Mouse (Mus musculus): ENCODE measurements around the gene Pdcd5.

The Pdcd5 gene

GRCm38 (mm10) chr7:35647101-35647698, at the start of gene Pdcd5:
Gene Pdcd5, minus strand, starts transcription at chr7:35647521.
- peak; percentile 99 for DNase-seq

DNA sequence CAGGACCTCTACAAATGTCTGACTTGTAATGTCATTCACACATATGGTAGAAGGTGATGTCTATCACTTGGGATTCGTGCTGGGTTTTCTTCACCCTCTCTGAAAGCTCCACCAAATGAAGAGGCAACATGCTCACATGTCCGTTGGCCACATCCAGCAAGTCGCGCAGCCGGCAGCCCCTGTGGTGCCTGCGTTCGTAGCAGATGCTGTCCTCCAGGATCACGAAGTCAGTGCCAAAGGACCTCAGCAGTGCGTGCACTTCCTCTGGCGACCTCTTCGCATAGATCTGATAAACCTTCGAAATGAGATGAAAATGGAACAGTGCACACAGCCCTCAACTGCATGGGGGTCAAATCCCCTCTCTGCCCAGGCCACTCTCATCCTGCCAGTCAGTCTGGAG, 45.3 kb upstream of the Pdcd5 start:
- no peak for DNase-seq

DNA sequence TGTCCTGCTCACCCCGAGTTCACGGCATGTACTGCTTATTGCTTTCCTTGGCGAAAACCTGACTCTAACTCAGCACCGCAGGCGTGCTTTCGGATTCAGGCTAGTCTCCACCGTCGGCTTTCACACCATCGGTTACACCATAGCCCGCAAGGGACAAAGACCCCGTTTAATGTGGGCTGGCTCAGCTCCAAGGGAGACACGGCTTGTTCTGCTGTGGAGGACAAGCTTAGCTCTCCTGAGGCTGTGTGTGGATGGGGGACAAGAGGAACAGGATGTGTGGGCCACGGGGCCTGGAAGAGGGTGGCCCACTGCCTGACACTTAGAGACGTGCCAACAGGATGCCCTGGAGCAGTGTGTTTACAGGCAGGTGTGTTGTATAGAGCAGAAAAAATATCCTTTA, 44.8 kb upstream of the Pdcd5 start:
- no peak for DNase-seq

GRCm38 (mm10) chr7:35688781-35689349, 41.5 kb upstream of the Pdcd5 start:
- DNase-seq = no peak

DNA sequence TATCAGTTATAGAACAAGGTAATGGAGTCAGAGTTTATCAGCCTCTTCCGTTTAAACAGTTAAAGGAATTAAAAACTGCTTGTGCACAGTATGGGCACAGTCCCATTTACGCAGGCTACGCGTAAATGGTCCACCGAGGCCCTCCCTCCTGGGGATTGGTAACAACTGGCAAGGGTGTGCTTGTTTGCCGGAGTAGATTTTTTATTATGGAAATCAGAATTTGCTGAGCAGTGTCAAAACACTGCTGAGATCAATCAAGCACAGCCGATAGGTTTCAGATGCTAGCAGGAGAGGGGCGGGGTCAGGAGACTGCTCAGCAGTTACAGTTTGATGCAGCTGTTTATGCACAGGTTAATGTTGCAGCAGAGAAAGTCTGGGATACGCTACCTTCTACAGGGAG, 41.0 kb upstream of the Pdcd5 start:
- no peak for DNase-seq

DNA sequence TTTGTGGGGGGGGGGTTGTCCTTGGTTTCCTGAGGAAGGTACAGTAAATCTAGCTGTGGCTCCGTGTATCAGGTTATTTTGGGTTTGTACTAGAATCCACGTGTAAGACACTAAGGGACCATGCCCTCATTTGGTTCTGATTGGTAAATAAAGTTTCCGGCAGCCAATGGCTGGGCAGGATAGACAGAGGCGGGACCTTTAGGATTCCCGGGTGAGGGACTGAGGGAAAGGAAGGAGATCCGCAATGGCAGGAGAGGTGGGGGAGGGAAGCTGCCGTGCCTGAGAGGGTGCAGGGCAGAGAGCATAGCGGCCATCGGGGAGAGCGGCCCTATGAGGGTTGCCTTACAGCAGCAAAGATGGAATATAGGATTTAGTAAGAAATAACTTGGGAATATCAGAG, 39.9 kb upstream of the Pdcd5 start:
- peak; percentile 98 for DNase-seq

- peak; percentile 93 for DNase-seq
These were observed 39.4 kb upstream of the Pdcd5 start for GRCm38 (mm10) chr7:35686756-35687155.

- DNase-seq = no peak
These were observed 38.9 kb upstream of the Pdcd5 start for GRCm38 (mm10) chr7:35686216-35686615.

GRCm38 (mm10) chr7:35683409-35684122, 36.2 kb upstream of the Pdcd5 start:
- DNase-seq = no peak

- no peak for DNase-seq
These were observed 34.2 kb upstream of the Pdcd5 start for GRCm38 (mm10) chr7:35681559-35681958.

- no peak for DNase-seq
These were observed 31.7 kb upstream of the Pdcd5 start for GRCm38 (mm10) chr7:35678976-35679375.

- no peak for DNase-seq
These were observed 21.0 kb upstream of the Pdcd5 start for GRCm38 (mm10) chr7:35668066-35669041.

GRCm38 (mm10) chr7:35663790-35664376, 16.6 kb upstream of the Pdcd5 start:
- DNase-seq = no peak

DNA sequence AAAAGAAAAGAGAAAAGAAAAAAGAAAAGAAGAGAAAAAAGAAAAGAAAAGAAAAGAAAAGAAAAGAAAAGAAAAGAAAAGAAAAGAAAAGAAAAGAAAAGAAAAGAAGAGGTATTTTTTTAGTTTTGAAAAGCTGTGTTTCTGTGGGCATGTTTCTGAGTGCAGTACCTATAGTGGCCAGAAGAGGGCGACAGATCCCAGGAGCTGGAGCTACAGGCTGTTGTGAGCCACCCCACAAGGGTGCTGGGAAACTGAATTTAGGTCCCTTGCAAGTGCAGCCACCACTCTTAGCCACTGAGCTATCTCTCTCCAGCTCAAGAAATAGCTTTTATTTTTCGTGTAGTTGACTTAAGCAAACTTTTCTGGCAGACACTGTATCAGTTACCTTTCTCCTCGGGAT, 11.9 kb upstream of the Pdcd5 start:
- DNase-seq = no peak

DNA sequence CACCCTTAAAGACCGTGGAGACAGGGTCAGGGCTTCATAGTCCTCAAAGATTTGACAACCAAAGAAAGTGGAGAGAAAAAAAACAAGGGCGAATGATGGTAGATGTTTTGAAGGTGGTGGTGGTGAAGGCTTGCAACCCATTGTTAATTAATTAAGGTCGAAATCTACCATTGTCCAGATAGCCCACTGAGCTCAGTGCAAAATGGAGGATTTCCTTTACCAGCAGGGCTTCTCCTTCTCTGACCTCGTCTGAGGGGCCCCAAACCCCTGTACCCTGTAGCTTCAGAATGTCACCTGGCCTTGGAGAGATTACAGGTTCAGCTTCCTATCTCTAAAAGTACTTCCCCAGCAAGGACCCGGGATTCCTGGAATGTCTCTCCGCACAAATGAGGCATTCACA, 10.5 kb upstream of the Pdcd5 start:
- no peak for DNase-seq

DNA sequence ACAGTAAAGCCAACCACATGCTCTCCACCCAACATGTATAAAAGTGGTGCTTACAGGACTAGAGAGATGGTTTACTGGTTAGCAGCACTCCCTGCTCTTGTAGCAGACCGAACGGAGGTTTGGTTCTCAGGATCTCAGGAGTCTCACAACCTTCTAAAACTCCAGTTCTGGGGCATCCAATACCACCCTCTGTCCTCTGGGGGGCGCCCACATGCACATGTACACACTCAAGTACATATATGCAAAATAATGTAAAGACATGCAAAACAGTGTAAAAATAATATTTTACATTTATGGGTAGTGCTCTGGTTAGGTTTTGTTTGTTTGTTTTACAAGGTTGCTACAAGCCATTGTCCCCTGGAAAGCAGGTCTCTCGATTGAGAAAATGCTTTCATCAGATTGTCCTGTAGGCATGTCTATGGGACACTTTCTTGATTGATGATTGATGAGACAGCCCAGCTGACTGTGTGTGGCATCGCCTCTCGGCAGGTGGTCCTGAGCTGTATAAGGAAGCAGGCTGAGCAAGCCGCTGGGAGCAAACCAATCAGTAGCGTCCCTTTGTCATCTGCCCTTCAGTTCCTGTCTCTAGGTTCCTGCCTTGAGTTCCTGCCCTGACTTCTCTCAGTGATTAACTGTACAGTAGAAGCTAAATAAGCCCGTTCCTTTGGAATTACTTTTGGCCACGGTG, 4.4 kb upstream of the Pdcd5 start:
- DNase-seq = no peak

- DNase-seq = no peak
These were observed 3.5 kb upstream of the Pdcd5 start for GRCm38 (mm10) chr7:35650716-35651410.

GRCm38 (mm10) chr7:35649071-35649470, 1.8 kb upstream of the Pdcd5 start:
- DNase-seq = peak; percentile 91

GRCm38 (mm10) chr7:35648239-35649069, 1.1 kb upstream of the Pdcd5 start:
- DNase-seq = no peak

DNA sequence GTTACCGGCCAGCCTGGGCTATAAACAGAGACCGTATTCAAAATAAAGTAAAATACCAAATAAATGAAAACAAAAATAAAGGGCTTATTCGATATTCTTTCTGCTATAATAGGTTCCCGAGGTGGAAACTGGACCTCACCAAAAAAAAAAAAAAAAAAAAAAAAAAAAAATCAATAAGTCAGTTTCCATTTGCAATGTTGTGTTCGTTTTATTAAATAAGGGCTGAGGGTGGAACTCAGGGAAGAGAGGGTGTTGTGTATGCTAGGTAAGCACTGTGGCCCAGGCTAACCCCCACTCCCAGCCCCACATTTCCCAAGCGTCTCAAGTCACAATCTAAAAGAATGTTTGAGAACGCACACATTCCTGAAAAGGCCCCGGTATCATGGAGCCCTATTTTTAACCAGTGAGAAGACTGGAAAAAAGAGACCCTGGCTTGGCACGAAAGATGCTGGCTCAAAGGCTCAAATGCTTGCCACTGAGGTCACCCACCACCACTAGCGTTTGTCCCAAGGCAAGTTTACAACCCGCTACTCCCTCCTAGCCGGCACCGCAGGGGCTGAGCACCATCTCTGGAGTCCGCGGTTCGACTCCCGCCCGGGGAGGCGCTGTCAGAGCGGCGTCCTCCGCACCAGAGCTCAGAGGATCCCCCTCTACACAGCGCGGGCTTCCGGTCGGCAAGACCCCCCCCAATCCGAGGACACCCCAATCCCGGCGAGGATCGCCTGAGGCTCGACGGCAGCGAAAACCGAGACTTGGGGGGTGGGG, 822 bp downstream of the Pdcd5 start:
- no peak for DNase-seq

All from heart, adult 11 months (tissue).